Comparison of ENCODE assay signal across 9 mouse cellular contexts in genomic region chr6:30681935-30682900, GRCm38 (mm10). TPM values are rescaled to one million over a fixed set of nuclear protein-coding genes. Genes with fewer than 3 reads are reported as not detected.
DNase-seq lines count a peak whose midpoint lies in the region; ATAC-seq and TF ChIP-seq lines count a peak whose summit lies in the region.
"Had no signal": no experiment of that assay in that cellular context is flagged by ENCODE, and none has a peak within 500 bp of the region (broad histone marks: within the 10 kb centered on the region; RNA-seq: fewer than 3 reads in every experiment).

No protein-coding gene starts in this region.

- no peak overlapping the region for H3K9ac ChIP-seq in lung, postnatal 0 days (replicated peaks; ENCODE audit: low read depth)
- no peak overlapping the region for H3K9ac ChIP-seq in hindbrain, embryonic 14.5 days
- no peak overlapping the region for H3K9ac ChIP-seq in neural tube, embryonic 12.5 days
- H3K9ac ChIP-seq: liver, embryonic 13.5 days had no signal

- peak overlapping the region; percentile 52; the same call in 1 of the 2 replicates for H3K27ac ChIP-seq in lung, postnatal 0 days (ENCODE audit: low read length)
- H3K27ac ChIP-seq in gastrocnemius, adult 2 months = peak overlapping the region; percentile 70
- peak overlapping the region; percentile 2; the same call in 1 of the 2 replicates for H3K27ac ChIP-seq in hindbrain, embryonic 14.5 days
- H3K27ac ChIP-seq in neural tube, embryonic 12.5 days = peak overlapping the region; percentile 10; the same call in 1 of the 2 replicates
- H3K27ac ChIP-seq: liver, embryonic 13.5 days had no signal

- H3K27me3 ChIP-seq in lung, postnatal 0 days (replicated peaks; ENCODE audit: insufficient read depth, low read length) = no peaks in the 10 kb centered on the region
- no peaks in the 10 kb centered on the region for H3K27me3 ChIP-seq in hindbrain, embryonic 14.5 days (ENCODE audit: control insufficient read depth, insufficient read depth, low read length)
- no peaks in the 10 kb centered on the region for H3K27me3 ChIP-seq in neural tube, embryonic 12.5 days (replicated peaks)
- H3K27me3 ChIP-seq: liver, embryonic 13.5 days had no signal

- ATAC-seq in lung, postnatal 0 days = peak; percentile 48; the same call in 1 of the 2 replicates
- no peak for ATAC-seq in hindbrain, embryonic 14.5 days (ENCODE audit: low FRiP score)
- ATAC-seq in neural tube, embryonic 12.5 days (ENCODE audit: low FRiP score, low read depth) = no peak
- ATAC-seq in monocyte, adult 5-6 weeks (replicated peaks; ENCODE audit: insufficient number of reproducible peaks, low FRiP score, low TSS enrichment, poor library complexity, severe bottlenecking) = no peak

- no peak for TF ChIP-seq CTCF in lung, postnatal 0 days (IDR thresholded peaks at IDR 0.05)
- no peak for TF ChIP-seq CTCF in gastrocnemius, adult 2 months (IDR thresholded peaks at IDR 0.05)

- no peak overlapping the region for H3K4me3 ChIP-seq in lung, postnatal 0 days (ENCODE audit: low read depth, low read length)
- peak overlapping the region; percentile 53 for H3K4me3 ChIP-seq in gastrocnemius, adult 2 months
- no peak overlapping the region for H3K4me3 ChIP-seq in hindbrain, embryonic 14.5 days (replicated peaks; ENCODE audit: low read length)
- H3K4me3 ChIP-seq in neural tube, embryonic 12.5 days = no peak overlapping the region
- H3K4me3 ChIP-seq: liver, embryonic 13.5 days had no signal

- intact Hi-C loops in gastrocnemius, adult 2 months (cut with DNase I) = no loop called here

- no peaks in the 10 kb centered on the region for H3K9me3 ChIP-seq in lung, postnatal 0 days (ENCODE audit: low read length)
- H3K9me3 ChIP-seq in hindbrain, embryonic 14.5 days (ENCODE audit: control insufficient read depth, low read length) = no peaks in the 10 kb centered on the region
- no peaks in the 10 kb centered on the region for H3K9me3 ChIP-seq in neural tube, embryonic 12.5 days
- H3K9me3 ChIP-seq: liver, embryonic 13.5 days had no signal

- H3K4me2 ChIP-seq in lung, postnatal 0 days (replicated peaks; ENCODE audit: low read depth, low read length) = no peak overlapping the region; the same call in 1 of the 2 replicates
- H3K4me2 ChIP-seq in hindbrain, embryonic 14.5 days (replicated peaks) = no peak overlapping the region
- peak overlapping the region; percentile 16; the same call in 1 of the 2 replicates for H3K4me2 ChIP-seq in neural tube, embryonic 12.5 days (replicated peaks)
- H3K4me2 ChIP-seq: liver, embryonic 13.5 days had no signal

- H3K36me3 ChIP-seq in lung, postnatal 0 days (ENCODE audit: insufficient read depth, low read length) = no peaks in the 10 kb centered on the region
- no peaks in the 10 kb centered on the region for H3K36me3 ChIP-seq in hindbrain, embryonic 14.5 days (replicated peaks; ENCODE audit: control insufficient read depth, insufficient read depth)
- H3K36me3 ChIP-seq in neural tube, embryonic 12.5 days = no peaks in the 10 kb centered on the region
- H3K36me3 ChIP-seq: liver, embryonic 13.5 days had no signal

- DNase-seq in lung, postnatal 0 days (ENCODE audit: low spot score) = peak; percentile 48
- no peak for DNase-seq in lung, postnatal 14 days
- DNase-seq in gastrocnemius, adult 2 months = peak; percentile 68
- no peak for DNase-seq in hindbrain, embryonic 14.5 days (ENCODE audit: low spot score)
- no peak for DNase-seq in layer of hippocampus, adult 18-20 months (ENCODE audit: low spot score in 2 of 2)
- no peak for DNase-seq in cerebellum, postnatal 25 days
- DNase-seq: liver, embryonic 13.5 days had no signal

- WGBS in lung, postnatal 0 days = 38% methylated on average over 13 of the region's 13 CpGs
- 53% methylated on average over 13 of the region's 13 CpGs for WGBS in hindbrain, embryonic 14.5 days
- 64% methylated on average over 13 of the region's 13 CpGs for WGBS in neural tube, embryonic 12.5 days

- no peak for TF ChIP-seq EP300 in lung, postnatal 0 days (IDR thresholded peaks at IDR 0.05)

- H3K4me1 ChIP-seq in lung, postnatal 0 days (ENCODE audit: insufficient read depth, low read depth, low read length) = no peaks in the 10 kb centered on the region
- H3K4me1 ChIP-seq in hindbrain, embryonic 14.5 days (replicated peaks; ENCODE audit: control insufficient read depth, insufficient read depth, low read length) = peaks cover 28% of the 10 kb centered on the region
- peaks cover 14% of the 10 kb centered on the region for H3K4me1 ChIP-seq in neural tube, embryonic 12.5 days

RNA-seq across cellular contexts. Expression of gene Cep41, which starts 11.3 kb away (rescaled TPM):
- 6.1 and 6.3 TPM in 2 replicates for polyA plus RNA-seq in lung, postnatal 0 days (2015; fragmentation: Nextera tagmentation; extraction: Ambion mirVana)
- 1 to 10 TPM in 1 of 2 experiments, under 1 TPM in 1; 0.20 to 1.6 TPM for total RNA-seq in gastrocnemius, adult 2 months (2021)
- 12.2 and 13.7 TPM in 2 replicates for polyA plus RNA-seq in hindbrain, embryonic 14.5 days (2014; fragmentation: Nextera tagmentation; extraction: Ambion mirVana)
- polyA plus RNA-seq in neural tube, embryonic 12.5 days (2016; fragmentation: Nextera tagmentation; extraction: Ambion mirVana) = 17.9 and 21.6 TPM in 2 replicates
- total RNA-seq in layer of hippocampus, adult 18-20 months (2021) = 1 to 10 TPM; 5.3 to 6.0 TPM
- 1.0 to 10.0 TPM in 2 of 3 replicates, not detected in the other for total RNA-seq in monocyte, adult 5-6 weeks (2017)

RNA-seq across cellular contexts. Expression of gene Mest, which starts 41.1 kb away (rescaled TPM):
- polyA plus RNA-seq in lung, postnatal 0 days (2015; fragmentation: Nextera tagmentation; extraction: Ambion mirVana) = 436 and 472 TPM in 2 replicates
- 1 to 10 TPM; 1.6 to 2.4 TPM for total RNA-seq in gastrocnemius, adult 2 months (2021)
- 346 and 418 TPM in 2 replicates for polyA plus RNA-seq in hindbrain, embryonic 14.5 days (2014; fragmentation: Nextera tagmentation; extraction: Ambion mirVana)
- polyA plus RNA-seq in neural tube, embryonic 12.5 days (2016; fragmentation: Nextera tagmentation; extraction: Ambion mirVana) = 777 and 779 TPM in 2 replicates
- 10 to 100 TPM; 44.9 to 49.3 TPM for total RNA-seq in layer of hippocampus, adult 18-20 months (2021)
- 0.86 to 2.5 TPM in 2 of 3 replicates, not detected in the other for total RNA-seq in monocyte, adult 5-6 weeks (2017)

RNA-seq across cellular contexts. Expression of gene Cpa1, which starts 43.2 kb away (rescaled TPM):
- 8.8 and 11.2 TPM in 2 replicates for polyA plus RNA-seq in lung, postnatal 0 days (2015; fragmentation: Nextera tagmentation; extraction: Ambion mirVana)
- total RNA-seq in gastrocnemius, adult 2 months (2021) = not detected
- polyA plus RNA-seq in hindbrain, embryonic 14.5 days (2014; fragmentation: Nextera tagmentation; extraction: Ambion mirVana) = 0.78 and 0.96 TPM in 2 replicates
- polyA plus RNA-seq in neural tube, embryonic 12.5 days (2016; fragmentation: Nextera tagmentation; extraction: Ambion mirVana) = 0.18 and 0.37 TPM in 2 replicates
- total RNA-seq in layer of hippocampus, adult 18-20 months (2021) = not detected
- not detected in 3 replicates for total RNA-seq in monocyte, adult 5-6 weeks (2017)

Comparison
In these comparisons a context has a peak if more than half of its experiments do, and no peak if none do; other contexts are left out.
1. DNase-seq: peak in lung, postnatal 0 days (single experiment) and gastrocnemius, adult 2 months (single experiment); none in lung, postnatal 14 days (single experiment), hindbrain, embryonic 14.5 days (single experiment), layer of hippocampus, adult 18-20 months (0 of 2) and cerebellum, postnatal 25 days (0 of 2).
2. H3K27ac ChIP-seq: peak in every context shown above with its lines; median percentile 70 in gastrocnemius, adult 2 months; 52 in lung, postnatal 0 days; 10 in neural tube, embryonic 12.5 days; 2 in hindbrain, embryonic 14.5 days.
3. RNA of gene Mest, which starts 41.1 kb away (total RNA-seq): 44.9 to 49.3 TPM in layer of hippocampus, adult 18-20 months; 1.6 to 2.4 TPM in gastrocnemius, adult 2 months and 0.86 to 2.5 TPM in monocyte, adult 5-6 weeks; every median in the first group is over 10 times any median in the second.